Mouse (Mus musculus): Measurements from ENCODE around the gene Fat3.

Fat3 gene

DNA sequence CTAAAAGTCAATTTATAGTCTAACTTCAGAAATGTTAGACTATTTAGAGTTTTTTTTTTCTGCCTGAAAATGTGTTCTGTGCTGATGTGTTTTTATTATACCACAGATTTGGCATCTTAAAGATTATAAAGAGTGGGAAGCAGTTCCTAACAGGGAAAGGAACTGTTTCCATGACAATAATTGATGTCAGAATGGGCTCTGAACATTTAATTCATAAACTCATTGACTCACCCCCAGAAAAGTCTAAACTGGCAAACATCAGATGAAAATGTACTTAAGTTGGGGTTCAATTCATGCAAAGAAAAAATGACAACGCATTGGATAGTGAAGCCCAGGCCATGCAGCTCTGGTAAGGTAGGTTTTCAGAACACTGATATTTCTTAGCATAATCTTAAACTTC is 193.3 kb downstream of the Fat3 start:
- no peak for DNase-seq

DNA sequence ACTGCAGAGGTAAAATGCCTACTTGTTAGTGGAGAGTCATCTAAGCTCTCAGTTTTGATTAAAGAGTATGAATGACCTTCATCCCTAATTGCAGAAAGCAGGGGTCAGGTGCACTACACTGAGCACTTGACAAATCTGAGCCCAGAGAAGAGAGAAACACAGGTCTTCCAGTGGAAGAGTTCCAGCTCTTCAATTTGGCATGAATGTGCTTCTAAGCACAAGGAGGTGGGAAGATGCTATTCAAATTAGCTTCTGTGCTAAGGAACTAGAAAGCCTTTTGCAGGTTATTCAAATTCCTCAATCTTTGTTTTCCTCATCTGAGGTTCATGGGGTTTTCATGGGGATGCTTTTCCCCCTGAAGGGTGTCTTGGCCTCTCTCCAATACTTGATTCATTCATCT is 194.9 kb downstream of the Fat3 start:
- DNase-seq = no peak

DNA sequence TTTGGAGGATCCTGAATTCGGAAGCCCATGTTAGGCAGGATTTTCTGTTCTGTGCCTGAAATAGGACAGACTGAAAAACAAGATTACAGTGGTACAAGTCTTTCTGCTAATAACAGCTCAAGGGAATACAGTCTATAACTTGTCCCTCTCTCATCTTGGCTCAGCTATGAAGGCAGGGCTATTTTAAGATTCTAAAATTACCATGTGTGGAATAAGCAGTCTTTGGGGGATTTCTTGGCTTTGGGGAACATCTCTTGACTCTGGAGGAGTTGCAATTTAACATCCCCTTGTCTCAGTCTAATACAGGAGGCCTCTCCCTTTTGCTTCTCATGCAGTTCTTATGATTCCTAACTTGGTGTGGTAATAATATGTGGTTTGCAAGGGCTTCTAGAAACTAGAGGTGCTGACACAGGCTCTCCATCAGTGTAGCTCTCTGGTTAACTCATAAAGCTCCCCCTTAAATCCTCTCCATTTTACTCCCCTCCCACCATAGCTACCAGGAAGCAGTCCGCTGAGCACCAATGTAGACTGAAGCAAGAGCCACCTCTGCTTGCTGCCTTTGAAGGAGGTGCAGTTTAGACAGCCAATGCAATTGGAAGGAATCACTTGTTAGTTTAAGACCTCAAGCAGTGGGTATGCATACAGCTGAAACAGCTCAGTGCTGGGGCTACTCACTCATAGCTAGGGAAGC is 195.5 kb downstream of the Fat3 start:
- DNase-seq = no peak

DNA sequence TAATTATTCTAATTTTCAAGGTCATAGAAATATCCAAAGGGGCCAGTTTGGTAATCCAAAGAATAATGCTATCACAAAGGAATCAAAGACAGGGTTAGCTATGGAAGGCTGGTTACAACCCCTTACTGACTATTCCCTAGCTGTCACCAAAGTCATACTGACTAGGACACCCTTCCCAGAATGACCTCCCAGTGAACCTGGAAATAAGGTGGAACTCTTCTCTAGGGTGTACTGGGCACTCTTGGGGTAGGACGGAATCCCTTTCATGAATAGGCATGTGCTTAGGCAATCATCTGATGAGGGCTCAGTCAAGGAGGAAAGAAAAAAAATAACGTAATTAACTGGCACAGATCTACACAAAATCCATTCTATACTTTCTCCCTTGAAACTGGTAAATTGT is 196.1 kb downstream of the Fat3 start:
- no peak for DNase-seq

DNA sequence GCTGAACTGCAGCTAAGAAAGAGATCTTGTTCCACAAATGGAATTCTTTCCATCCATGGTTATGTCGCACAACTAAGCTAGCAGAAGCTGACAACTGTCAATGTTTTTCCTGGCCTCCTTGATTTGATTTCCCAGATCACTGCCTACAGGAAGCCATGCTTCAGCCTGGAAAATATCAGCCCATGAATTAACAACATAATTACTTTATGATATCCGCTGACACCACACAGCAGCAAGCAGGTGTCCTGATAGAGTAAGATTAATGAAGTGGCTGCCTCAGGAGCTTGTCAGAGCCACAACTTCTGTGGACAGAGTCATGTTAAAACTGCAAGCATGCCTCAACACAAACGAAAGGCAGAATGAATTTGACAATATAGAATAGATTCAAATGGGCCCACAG is 198.6 kb downstream of the Fat3 start:
- no peak for DNase-seq

DNA sequence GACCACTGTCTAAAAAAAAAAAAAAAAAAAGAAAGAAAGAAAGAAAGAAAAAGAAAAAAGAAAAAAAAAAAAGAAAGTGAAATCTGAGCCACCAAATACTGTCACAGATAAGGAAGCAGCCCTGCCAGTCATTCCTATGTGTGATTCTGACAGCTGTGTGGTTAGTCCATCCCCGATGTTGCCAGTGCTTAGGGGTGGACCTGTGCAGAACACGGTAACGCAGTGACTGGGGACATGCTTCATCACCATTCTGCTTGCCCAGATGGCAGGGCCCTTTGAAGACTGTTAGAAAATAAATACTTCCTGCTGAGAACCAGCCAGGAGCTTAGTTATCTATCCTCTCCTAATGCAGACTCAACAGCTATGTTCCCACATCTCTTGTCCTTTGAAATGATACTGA is 203.2 kb downstream of the Fat3 start:
- no peak for DNase-seq

DNA sequence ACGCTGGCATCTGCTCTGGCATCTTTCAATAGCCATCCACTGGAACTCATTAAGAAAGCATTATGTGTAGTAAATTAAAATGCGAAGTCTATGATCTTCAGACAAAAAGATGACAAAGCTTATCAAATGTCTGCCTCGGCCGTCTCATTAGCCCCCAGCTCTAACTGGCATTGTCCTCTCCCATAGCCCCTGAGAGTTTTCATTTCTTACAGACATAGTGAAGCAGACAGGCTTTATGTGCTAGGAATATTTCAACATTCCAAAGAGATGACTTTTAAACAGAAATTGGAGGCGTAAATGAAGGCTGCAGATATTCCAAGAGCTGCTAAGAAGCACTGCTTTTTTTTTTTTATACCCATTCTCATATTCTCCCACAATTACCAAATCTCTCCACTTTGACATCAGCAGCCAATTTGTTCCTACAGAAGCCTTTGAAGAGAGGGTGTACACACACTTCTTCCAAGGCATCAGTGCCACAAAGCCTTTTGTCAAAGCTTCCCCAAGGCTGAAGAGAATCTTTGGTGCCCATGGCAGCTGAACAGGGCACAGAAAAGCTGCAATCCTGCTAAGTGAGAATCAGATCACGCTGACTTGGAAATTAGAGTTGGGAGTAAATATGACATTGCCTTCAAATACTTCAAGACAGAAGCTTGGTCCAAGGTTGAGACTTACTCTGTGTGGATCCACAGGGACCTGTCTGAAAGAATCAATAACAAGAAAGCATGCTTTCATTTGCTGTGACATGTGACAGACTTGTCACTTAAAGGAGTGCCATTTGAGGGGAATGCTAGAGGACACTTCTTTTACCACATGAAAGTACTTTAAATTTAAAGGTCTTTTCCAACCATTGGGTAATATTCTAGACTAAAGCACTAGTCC is 206.9 kb downstream of the Fat3 start:
- DNase-seq = no peak

DNA sequence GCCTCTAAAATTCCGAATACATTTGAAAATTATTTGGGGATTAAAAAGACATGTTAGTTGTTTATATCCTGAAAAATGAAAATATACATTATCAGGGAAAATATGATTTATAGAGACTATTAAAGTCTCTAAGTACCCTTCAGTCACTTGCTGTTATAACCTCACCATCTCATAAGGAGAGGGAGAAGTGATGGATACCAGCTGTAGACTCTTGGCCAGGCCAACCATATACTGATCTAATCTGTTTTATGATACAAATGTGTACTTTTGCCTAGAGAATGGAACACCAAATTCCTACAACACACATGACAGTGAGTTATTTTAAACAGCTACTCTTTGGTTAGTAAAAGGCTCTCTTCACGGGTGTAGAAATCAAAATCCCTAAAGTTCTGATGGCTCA is 208.6 kb downstream of the Fat3 start:
- DNase-seq = no peak

DNA sequence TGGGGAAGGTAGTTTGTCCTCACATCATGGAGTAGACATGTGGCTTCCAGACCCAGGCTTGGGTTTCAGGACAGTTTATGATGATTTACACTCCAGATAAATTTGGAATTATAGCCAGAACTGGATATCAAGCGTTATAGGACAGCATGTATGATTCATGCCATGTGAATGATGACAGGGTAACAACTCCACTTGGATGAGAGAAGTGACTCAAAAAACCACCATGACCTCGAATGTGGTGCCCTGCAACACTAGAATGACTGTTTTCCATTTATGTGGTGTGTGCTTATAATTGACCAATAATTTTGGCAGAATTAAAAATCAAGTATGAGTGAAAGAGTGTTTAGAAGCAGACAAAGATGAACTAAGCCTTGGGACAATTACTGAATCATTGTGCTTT is 210.2 kb downstream of the Fat3 start:
- no peak for DNase-seq

DNA sequence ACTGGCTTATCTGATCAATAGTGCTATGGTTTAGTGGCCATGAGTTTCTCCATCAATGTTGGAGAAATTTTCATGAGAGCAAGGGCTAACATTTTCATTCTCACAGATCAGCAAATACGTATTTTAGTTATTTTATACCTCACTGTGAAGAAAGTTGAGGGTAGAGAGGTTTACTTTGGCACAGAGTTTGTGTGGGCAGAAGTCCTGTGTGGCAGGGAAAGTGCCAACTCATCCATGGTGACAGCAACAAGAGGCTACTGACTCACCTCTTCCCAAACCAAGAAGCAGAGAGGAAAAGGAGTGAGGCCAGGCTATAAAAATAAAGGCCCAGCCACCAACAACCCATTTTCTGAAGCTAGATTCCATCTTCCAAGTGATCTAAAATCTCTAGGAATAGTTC is 218.1 kb downstream of the Fat3 start:
- DNase-seq = no peak

DNA sequence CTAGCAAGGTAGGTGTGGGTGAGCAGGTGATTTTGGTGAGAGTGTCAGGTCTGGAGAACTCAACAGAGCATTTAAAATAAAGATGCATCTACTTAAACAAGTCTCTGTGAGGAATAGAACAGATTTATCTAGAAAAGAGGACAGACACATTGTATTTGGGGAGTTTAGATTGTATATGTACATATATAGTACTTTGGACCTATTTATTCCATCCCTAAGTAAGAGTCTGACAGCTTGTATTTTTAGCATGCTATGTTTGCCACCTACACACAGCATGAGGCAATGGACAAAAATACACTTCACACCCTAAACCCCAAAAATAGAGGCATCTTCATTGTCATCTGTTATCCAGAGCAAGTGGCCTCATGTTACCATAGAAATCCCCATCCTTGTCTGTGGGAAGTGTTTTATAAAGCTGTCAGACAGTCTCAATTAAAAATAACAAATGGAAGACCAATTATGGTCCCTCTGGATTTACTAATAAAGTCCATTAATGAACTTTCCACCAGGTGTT is 218.7 kb downstream of the Fat3 start:
- no peak for DNase-seq

DNA sequence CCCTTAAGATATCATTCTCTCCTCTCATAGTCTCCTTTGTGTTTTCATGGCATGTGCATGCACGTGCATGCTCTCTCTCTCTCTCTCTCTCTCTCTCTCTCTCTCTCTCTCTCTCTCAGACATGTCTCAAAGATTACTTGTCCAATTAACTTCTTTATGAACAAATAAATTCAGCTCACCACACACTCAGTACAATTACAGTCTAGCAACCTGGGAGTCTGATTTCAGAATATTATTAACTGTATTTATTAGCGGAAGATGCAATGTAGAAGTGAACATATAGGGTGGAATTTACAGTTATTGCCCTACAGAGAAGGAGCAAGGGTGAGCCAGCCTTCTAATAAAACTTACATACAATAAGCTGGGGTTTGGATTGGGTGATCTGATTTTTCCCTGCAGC is 225.5 kb downstream of the Fat3 start:
- DNase-seq = no peak

DNA sequence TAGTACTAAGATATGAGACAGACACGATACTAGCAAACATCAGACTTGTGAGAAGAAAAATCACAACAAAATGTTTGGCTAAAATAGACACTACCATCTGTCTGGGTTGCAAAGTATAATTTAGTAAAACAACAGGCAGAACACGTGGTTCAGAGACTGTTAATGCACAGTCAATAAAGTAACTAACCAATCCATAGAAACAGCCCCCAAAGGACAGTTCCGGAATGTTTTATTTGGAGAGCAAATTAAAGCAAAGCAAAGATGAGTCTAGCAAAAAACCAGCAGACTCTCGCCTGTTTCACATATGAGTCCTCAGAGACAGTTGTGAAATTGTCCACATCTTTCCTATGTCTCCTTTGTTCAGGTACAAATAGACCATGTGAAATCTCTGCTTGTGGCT is 227.0 kb downstream of the Fat3 start:
- DNase-seq = no peak

DNA sequence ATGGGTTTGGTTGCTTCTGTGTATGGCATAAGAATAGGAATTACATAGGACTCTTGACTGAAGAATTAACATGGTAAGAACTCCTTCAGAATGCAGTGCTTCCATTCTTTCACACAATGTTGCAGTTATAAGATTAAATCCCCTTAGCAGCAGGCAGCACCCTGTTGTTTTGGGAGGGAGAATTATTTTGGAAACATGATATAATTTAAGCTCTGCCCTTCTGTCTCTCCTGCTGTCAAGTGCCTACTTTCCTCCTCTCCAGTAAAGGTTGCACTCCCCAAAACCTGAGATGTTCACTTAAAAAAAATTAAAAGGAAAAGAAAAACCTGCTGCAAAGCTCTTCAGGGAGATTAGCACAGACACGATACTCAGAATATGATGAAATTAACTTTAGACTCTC is 228.3 kb downstream of the Fat3 start:
- DNase-seq = no peak

DNA sequence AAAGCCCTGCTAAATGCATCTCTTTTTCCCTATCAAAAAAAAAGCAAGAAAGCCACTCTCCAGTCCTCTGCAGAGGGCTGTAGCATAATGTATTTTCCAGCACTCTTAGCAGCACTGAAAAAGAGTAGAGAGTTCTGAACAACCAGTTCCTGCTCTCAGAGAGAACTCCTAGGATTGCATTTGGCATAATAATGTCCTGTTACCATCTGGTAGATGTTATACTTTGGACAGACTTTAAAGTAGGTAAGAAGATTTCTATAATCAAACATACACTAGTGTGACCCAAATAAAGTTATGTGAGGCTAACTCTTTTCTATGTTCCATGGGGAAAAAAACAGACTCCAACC is 230.3 kb downstream of the Fat3 start:
- DNase-seq = no peak

DNA sequence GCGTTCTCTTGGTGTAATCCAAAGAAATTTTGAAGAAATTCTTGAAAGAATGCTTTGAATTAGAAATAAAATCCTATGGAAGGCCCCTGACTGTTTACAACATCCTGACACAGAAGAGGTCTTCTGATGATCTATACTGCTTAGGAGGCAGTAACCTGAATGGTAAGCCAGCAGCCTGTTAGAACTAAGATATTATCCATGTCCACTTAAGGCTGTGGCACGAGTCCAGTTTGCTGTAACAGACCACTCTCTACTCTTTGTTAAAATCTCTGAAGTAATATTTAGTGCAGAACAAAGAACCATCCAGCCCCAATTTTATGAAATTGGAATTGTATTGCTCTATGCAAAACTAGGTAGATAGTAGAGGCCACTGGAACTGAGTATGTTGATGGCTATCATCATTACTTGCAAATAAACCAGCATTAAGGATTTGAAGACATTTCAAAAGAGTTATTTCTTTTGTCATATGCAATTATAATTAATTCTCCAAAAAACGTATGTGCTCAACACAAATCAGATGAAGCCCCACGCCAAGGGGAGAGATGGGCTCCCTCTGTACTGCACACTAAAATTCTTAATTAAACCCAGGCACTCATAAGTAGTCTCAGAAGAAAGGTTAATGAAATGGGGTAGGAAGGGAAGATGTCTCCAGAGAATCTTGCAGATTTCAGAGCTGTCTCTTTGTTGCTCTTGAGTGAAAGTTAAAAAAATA is 230.9 kb downstream of the Fat3 start:
- DNase-seq = no peak

DNA sequence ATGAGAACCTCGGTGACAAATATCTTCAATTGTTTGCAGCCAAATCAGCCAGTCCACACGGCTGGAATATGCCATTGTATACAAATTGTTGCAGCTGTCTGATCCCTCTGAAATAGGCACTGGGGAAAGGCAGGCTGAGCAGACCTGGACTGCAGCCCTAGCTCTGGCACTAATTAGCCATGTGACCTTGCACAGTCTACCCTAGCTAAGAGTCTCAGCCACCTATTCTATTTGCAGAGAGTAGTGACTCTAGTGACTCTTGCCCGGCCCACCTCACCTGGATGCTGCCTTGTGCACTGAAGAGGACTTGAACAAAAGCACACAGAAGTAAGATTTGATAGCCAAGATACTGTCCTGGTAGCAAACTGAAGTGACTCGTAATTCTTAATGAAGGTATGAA is 235.6 kb downstream of the Fat3 start:
- DNase-seq = no peak

DNA sequence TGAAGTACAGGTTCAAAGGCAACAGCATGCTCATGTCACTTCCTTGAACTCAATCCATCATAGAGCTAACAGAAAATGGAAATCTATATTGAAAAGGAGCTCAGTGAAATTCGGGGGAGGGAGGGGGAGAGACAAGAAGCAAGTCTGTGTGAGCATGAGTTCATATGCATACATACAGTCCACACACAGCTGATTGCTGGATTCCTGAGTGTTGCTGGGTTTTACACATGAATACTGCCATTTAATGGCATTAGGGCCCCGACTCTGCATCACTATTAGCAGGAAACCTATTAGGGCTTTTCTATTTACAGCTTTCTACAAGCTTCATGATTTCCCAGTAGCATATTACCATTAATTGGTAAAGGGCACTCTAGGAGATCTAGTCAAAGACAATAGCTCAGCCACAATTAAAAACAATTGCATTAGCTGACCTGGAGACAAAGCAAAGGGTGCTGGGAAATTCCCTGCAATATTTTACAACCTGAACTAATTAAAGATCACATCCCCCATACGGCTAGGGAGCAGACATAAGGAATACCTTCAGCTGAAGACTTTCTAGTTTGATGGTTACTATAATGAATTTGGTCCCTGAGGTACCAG is 243.7 kb downstream of the Fat3 start:
- DNase-seq = no peak

DNA sequence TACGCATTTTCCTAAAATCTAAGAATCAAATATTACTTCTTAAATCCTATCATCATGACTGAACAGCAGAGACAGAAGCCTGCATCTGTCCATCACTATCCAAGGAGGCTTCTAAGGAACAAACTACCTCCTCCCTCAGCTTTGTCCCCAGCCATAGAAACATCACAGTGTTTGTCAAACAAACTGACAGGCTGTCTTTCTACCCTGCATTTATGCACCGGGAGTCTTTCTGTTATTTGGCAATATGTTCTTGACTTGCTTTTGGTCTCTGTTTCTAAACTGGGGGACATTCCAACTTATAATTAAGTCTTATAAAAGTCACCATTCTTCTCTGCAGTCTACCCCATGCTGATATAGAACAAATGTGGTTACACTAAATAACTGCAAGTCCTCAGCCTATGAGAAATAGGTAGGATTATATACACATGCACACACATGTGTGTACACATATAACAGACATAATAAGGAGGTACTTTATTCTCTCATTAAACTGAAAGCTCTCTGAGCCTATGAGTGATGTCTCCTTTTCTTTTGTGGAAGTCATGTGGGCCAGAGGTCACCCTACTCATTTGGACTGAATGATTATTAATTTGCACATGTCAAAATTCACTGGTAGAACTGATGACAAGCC is 244.4 kb downstream of the Fat3 start:
- no peak for DNase-seq

DNA sequence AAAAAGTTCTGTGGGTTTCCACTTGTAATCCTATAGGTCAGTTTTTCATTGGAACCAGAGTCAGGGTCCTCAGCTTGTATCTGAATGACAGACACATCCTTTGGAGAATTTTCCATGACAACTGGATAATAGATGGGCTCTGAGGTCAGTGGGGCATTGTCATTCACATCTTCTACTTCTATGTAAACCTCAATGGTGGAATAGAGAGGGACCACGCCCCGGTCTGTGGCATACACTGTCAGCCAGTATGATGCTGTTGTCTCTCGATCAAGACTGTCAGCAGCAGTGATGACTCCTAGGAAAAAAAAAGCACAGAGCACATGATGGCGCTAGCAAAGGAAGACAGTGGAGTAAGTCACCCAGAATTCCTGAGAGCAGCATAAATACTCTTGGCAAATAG is 254.3 kb downstream of the Fat3 start:
- no peak for DNase-seq

DNA sequence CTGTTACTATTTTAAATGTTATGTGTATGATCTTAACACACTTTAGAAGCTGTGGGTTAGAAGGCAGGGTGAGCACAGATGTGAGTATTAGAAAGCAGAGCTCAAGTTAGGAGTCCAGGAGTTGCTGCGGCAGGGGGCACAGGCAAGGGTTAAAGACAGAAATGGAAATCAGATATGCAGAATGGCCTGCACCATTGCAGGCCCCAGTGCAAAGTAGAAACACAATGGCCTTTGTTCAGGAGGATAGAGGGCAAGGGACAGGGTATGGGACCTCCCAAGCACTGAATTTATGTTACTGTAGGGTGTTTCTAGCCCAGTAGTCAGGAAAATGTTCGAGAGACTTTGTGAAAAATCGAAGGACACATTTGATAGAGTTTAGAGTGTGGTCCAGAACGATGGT is 269.5 kb downstream of the Fat3 start:
- DNase-seq = no peak

DNA sequence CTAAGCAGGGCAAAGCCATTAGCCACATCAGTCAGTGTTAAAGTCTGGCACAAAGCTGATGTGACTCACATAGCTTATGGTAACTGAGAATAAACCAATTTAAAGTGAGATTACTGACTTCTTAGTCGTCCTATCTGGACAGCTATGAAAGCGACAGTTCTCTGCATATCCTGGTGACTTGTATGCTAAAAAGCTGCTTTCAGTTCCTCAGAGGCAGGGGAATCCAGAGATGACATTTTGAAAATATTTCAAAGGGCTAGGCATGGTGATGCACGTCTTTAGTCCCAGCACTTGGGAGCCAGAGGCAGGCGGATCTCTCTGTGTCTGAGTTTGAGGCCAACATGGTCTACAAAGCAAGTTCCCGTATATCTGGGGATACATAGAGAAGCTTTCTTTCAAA is 272.2 kb downstream of the Fat3 start:
- DNase-seq = no peak

DNA sequence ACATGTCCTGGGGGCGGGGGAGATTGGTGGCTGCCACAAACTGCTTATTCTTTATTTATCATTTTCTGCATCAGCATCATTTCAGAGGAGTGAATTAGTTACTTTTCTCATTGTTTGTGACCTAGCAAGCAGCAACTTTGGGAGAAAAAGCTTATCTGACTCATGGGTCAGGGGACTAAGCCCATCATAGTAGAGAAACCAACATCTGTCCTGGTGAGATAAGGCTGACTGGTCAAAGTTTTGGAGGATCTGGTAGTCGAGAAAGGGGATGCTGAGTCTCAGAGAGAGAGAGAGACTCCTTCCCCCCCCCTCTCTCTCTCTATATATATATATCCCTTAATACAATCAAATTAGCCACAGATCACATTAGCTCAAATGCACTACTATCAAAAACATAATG is 273.7 kb downstream of the Fat3 start:
- no peak for DNase-seq

All from lung, postnatal 14 days (tissue).